Mouse (Mus musculus): ENCODE data around the gene Rab11b.

Rab11b gene

GRCm38 (mm10) chr17:33717246-33717645 lies 43.1 kb downstream of the Rab11b start:
- no peak for DNase-seq (ENCODE audit: low read depth, low spot score)

DNA sequence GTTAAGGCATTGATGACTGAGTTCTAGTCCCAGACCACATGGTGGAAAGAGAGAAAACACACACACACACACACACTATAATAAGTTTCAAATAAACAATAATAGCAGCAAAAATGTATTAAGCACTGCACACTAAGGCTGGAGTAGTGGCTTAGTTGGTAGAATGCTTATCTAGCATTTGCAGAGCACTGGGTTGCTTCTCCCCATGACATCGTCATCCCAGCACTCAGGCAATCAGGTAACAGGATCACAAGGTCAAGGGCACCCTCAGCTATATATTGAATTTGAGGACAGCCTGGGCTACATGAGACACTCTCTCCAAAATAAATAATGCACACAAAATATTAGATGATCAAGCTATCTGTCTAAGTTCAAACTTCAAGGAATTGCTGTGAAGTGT lies 45.6 kb downstream of the Rab11b start:
- no peak for DNase-seq (ENCODE audit: low read depth, low spot score)

- no peak for DNase-seq (ENCODE audit: low read depth, low spot score)
Measured at GRCm38 (mm10) chr17:33713271-33713670, 47.1 kb downstream of the Rab11b start.

GRCm38 (mm10) chr17:33709834-33710233 lies 50.5 kb downstream of the Rab11b start:
- no peak for DNase-seq (ENCODE audit: low read depth, low spot score)

DNA sequence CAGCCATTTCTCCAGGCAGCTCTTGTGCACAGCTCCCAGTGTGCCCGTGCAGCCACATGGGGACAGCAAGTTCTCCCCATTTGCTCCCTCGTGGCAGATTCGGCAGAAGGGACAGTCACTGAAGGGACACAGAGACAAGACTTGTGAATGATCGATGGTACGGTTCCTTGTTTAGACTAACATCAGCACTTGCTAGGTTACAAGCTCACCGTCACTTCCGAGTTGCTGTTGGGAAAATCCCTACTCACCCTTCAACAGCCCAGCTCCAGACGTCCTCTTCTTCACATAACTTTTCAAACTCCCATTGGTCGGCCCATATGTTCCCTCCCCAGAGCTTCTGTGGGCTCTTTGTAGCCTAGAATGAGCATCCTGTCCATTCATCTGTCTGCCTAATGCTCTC lies 57.2 kb downstream of the Rab11b start:
- no peak for DNase-seq (ENCODE audit: low read depth, low spot score)

DNA sequence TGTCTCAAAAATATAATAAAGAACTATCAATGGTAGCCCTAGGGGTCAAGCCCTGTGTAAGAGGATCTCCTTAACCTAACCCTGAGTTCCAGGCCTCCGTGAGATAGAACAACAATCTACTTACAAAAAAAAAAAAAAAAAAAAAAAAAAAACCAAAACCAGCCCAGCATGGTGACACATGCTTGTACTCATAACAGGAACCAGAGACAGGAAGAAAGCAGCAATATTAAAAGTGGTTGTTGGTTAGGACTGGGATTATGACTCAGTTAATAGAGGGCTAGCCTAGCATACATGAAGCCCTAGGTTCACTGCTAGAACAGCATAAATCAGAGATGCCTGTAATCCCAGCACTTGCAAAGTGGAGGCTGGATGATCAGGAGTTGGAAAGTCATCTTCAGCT lies 58.2 kb downstream of the Rab11b start:
- DNase-seq (ENCODE audit: low read depth, low spot score) = no peak

DNA sequence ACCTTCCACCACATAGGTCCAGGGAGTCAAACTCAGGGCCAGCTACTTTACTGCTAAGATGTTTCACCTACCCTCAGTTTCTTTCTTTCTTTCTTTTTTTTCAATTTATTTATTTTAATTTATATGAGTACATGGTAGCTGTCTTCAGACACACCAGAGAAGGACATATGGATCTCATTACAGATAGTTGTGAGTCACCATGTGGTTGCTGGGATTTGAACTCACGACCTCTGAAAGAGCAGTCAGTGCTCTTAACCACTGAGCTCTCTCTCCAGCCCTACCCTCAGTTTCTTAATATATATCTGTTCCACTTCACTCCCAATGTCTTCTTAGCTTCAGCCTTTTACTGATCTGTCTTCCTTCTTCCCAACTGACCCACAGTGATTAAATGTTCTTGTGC lies 64.9 kb downstream of the Rab11b start:
- no peak for DNase-seq (ENCODE audit: low read depth, low spot score)

All from brain, embryonic 18.5 days (tissue).